Mouse (Mus musculus) CD8-positive naive resting alpha-beta T cell, adult 2 months (primary cell): ENCODE data around the gene Thbs2.

Experiments used
- DNase-seq, 2 experiments: peaks; one replicate each; pipeline ENCODE4 v3.0.0; 2022; ENCODE audit warnings: low read depth in 2 of 2, low spot score in 2 of 2

Gene Thbs2

DNA sequence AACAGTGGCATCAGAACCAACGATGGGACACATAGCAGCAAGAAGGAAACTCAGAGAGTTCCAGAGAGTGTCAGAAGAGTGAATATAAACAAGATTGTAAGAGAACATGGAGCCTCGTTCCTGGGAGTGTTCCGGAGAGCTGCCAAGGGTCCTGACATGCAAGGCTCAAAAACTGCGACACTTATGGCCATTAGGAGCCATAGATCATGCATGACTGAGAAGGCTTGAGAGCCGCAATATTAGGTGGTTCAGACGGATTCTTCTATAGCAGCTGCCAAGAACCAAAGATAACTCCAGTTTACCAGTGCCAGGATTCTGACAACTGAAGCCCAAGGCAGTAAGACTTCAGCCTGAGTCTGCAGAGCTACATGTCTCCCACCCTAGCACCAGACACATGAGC lies 3.1 kb upstream of the Thbs2 start:
- no peak for DNase-seq

DNA sequence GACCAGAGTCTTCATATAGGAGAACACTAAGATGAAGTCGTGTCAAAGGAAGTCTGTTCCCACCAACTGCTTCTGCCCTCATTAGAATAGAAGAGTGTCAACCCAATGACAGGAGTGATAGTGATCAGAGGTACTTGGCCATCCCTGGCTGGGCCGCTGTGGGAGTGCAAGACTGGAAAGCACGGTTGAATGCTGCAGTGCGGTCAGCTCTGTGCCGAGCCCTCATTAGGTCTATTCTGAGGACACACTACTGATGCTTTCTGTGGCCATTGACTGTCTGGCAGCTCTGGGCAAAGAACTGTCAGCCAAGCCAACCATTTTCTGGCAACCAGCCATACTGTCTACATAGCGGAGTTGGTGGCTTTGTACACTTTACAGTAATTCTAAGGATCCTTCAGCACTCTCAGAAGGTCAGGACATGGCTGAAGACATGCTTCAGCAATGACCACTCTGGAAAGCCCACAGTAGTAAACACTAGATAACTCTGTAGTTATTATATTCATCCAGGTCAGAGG lies 2.3 kb upstream of the Thbs2 start:
- no peak for DNase-seq

DNA sequence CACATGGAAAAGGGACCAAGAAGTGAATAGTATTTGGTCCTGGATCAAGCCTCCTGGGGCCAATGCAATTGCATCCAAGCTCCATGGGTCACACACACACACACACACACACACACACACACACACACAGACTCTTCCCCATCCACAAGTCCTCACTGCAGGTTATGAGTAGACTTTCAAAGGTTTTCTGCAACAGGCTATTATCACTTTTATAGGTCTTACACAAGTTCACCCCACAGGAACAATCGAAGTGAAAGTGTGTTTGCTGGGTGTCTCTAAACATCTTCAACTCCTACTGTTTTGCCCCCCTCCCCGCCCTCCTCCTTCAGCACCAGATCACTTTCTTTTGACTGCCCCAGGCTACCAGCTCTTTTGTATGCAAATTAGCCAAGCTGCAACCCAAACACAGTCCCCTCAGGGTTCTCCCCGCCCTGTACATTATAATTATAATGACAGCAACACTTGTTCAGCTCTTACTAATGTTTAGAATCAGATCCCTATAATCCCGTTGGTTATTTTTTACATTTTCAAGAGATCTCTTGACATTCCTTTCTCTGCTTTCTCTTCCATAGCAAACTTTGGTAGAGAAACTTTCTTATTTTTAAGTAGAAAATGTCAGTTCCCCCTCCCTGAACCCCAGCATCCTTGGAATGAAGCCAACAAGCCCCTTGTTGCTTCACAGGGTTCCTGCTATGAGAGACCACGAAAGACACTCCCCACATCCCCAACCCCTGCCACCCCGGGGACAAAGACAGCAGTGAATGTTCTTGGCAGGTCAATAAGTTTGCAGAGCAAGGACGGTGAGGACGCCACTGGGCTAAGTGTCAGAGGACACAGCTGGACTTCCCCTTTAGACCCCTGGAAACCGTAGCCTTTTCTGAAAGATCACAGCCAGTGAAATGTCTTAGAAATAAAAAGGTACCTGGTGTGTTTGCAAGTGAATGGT lies 714 bp downstream of the Thbs2 start:
- DNase-seq, result no peak

GRCm38 (mm10) chr17:14691901-14692300 lies 2.1 kb downstream of the Thbs2 start:
- DNase-seq, result no peak

DNA sequence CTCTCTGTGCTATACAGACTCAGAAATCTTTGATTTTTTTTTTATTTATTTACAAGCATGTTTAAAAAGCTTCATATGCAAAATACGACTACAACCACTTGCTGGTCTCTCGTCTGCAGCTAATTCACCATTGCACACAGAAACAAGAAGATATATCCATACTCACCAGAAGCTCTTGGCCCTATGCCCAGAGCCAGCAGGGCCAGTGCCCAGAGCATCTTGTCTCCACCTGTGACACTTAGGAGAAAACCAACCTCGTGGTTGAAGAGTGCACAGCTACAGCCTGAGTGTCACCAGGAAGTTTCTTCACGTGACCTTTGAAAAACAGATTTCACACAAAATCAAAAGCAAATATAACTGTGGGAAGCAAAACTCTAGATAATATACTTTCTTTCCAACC lies 2.8 kb downstream of the Thbs2 start:
- no peak for DNase-seq

DNA sequence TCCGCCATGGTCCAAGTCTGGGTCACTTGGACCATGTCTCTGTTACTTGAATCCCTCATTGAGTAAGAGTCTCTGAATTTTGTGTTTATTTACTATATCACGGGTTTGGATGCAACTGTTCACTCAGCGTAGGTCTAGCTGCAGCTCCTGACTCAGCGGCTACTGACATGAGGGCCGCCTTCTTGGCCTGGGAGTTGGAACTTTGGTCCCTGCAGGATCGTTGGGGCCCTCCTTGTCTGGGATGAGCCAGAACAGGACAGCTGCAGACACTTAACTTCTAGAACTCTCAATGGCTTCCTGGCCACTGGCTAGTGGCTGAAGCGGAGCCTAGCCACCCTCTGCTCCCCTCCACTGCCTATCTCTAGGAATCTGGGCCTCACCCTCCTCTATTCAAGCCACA lies 11.2 kb downstream of the Thbs2 start:
- DNase-seq, result no peak

- no peak for DNase-seq
These were observed 13.0 kb downstream of the Thbs2 start for GRCm38 (mm10) chr17:14681047-14681446.

DNA sequence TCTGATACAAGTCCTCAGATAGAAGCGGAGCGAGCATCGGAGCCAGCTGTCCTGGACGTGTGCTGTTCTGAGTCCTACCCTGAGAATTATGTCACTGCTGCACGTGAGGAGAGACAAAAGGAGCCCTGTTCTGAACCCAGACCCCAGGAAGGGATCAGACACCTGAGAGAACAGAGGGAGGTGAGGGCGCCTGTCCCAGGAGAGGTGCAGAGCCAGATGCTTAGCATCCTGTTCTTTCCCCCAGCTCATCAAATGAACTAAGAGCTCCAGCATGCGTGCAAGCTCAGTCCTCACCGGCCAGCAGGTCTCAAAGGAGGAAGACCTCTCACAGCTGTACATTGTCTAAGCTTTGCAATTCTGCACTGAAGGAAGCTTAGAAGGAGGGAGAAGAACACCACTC lies 16.8 kb downstream of the Thbs2 start:
- DNase-seq, result no peak

- no peak for DNase-seq
These were observed 18.5 kb downstream of the Thbs2 start for GRCm38 (mm10) chr17:14675517-14675916.

DNA sequence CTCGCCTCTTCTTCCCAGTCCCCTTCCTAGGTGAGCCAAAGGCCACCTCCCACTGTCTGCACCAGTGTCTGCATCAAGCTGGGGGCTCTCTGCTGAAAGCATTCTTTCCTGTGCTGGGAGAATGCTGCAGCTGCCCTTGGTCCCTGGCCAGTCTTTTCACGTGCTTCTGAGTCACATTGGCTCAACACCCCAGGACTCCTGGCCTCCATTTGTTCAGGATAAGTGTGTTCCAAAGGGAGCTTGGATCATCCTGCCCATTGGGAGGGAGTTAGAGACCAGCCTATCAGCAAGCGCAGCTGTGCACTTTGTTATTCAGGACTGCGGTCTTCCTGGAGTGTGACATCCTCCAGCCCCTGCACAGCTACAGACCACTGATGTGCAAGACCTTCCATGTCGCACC lies 21.6 kb downstream of the Thbs2 start:
- DNase-seq, result no peak

DNA sequence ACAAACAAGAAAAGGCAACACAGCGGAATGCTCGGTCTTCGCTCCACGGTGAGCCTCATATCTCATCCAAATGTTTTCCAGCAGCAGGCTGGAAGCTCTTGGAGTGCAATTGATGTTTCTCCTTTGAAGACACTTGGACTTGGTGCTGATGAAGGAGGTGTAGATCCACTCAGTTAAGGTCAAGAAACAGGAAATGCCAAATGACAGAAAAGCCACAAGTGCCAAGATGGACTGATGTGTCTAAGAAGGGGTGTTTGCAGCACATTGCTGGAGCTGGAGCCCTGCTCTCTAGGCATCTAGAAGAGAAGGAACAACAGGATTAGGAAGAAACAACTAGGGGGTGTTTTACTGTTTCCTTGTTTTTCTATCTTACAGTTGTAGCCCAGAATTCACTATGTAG lies 26.8 kb downstream of the Thbs2 start:
- no peak for DNase-seq

GRCm38 (mm10) chr17:14666451-14666850 lies 27.6 kb downstream of the Thbs2 start:
- DNase-seq, result no peak

GRCm38 (mm10) chr17:14663366-14663765 lies 30.7 kb downstream of the Thbs2 start:
- no peak for DNase-seq

- DNase-seq, result no peak
These were observed 31.6 kb downstream of the Thbs2 start for GRCm38 (mm10) chr17:14662409-14662808.

DNA sequence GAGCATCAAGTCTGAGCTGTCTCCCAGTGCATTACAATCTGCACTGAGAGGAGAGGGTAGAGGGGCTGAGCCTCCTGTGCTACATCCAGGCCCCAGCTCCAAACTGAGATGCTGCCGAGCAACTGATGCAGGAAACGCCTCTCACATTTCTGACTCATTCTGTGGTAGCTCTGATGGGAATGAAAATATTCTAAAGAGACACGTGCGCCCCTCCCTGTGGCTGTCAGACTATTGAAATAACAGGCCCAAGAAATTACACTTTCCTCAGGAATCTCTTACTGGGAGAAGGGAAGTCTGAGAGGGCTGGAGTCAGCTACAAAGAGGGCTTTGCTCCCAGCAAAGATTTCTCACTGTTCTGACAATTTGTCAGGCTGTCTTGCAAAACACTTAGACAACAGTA lies 34.3 kb downstream of the Thbs2 start:
- no peak for DNase-seq

DNA sequence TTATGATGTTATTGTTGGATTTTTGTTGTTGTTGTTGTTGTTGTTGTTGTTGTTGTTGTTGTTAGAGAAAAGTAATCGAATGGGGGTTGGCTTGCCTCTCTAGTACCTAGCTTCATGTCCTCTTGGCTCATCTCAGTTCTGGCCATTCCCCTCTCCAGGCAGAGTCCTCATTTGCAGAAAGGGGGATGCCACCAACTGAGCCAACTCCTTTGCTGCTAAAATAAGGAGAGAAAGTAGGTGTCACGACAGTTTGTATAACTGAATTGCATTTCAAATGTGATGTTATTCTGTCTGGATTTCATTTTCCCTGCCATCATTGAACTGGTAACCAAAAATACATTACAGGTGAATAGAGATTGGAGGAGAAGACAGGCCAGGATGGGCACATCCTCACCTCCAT lies 35.9 kb downstream of the Thbs2 start:
- no peak for DNase-seq

DNA sequence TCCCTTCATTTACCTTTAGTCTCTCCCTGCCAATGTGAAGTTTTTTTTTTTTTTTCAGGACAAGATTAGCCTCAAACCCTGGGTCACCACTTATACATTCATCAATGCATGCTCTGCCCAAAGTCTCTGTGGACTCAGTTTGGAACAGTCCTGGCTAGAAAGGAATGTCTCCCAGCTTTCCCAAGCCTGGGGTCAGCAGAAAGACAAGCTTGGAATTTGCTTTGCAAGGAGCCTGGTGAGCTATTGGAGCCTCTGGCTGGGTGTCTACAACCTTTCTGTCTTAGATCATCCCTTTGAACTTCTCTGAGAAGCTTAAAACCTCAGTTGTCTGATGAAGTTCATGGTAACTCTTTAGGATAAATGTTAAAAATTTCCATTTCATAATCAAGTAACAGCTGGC lies 36.9 kb downstream of the Thbs2 start:
- no peak for DNase-seq

GRCm38 (mm10) chr17:14654981-14655380 lies 39.1 kb downstream of the Thbs2 start:
- no peak for DNase-seq

DNA sequence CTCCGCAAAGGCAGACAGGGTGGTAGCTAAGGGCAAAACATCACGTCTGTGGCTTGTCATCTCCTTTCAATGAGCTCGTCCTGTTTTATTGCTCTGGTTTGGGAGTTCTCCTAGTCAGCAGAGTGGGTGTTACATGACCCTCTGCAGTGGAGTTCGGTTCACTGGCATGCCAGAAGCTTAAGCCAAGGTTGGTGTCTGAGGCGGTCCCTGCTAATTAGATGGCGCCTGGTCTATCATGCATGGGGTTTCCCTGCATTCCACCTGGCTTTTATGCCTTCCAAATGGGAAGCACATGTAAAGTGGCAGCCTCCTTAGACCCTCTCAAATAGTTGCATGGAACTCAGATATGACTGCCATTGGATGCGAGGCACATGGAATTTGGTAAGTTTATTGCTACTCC lies 42.0 kb downstream of the Thbs2 start:
- DNase-seq, result no peak

DNA sequence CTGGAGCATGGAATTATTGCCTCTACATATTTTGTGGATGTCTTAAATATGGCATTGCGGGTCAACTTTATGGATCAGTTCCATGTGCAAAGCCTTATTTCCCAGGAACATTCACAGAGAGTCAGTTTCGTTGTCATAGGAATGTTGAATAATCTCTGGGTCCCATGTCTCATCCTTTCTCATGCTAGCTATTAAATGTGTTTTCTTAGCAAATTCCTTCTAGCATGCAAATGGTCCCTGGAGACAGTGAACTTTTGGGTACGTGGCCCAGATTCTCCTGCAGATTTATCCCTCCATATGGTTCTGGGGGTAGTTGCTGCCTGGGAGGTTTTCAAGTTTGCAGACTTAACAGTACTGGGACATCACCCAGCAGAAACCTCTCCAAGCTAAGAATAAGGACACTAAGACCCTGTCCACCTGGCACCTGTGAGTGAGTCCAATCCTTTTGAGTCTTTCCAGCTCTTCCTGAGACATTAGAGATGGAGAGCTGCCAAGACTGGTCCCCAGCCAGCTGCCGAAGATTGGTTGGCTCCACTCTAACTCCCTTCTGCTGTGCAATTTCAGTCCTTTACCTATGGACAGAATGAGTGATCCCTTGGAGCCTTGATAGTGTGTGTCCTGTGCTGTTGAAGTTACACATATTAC lies 45.9 kb downstream of the Thbs2 start:
- DNase-seq, result no peak

GRCm38 (mm10) chr17:14643996-14644395 lies 50.0 kb downstream of the Thbs2 start:
- no peak for DNase-seq

GRCm38 (mm10) chr17:14640351-14641115 lies 53.5 kb downstream of the Thbs2 start:
- no peak for DNase-seq
